Mouse (Mus musculus) spleen, adult 2 months (tissue): Measurements from ENCODE around the gene Ctnnd2.

Experiments
- CTCF ChIP-seq: fragments of 200-500 bp; IDR thresholded peaks from 2 replicates; pipeline ENCODE4 v1.5.1; 2011; ENCODE audit warnings: mild to moderate bottlenecking, inconsistent platforms; ENCODE audit not compliant: insufficient read depth, insufficient read length, insufficient replicate concordance; ENCODE audit errors: extremely low read depth
- POLR2A ChIP-seq: fragments of 200-500 bp; IDR thresholded peaks from 2 replicates; pipeline ENCODE4 v1.6.1; 2011; ENCODE audit warnings: low read depth, low read length, inconsistent platforms

DNA sequence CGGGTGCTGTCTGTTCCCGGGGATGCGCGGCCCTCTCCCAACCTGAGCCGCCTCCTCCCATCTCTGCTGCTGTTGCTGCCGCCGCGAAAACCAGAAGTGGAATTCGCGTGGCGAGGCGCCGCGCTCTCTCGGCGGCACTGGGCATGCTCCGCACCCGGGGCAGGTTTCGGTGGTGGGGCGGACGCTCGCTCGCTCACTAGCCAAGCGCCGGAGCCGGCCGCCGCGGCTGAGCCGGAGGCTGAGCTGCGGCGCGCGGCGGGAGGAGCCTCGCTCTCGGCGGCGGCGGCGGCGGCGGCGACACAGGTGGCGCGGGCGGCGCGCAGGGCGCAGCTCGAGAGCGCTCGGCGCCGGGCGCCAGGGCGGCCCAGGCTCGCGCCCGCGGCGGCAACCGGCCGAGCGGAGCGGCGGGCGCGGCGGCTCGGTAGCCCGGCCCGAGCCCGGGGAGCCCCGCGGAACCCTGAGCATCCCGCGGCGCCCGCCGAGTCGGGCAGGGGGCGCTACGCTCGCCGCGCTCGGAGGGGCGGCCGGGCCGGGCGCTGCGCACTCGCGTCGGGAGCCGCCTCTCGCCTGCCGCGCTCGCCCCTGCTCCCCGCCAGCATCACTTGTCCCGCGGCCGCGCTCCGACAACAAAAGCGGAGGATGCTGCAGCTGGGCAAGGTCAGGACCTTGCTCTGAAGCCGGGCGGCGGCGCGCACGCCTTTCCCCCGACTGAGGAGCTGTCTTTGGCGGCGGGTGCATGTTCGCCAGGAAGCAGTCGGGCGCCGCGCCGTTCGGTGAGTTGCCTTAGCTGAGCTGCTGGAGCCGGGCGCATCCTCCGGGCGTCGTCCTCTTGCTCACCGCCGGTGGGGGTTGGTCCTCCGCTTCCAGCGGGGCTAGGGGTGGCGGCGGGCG is at the start of gene Ctnnd2:
- TF ChIP-seq CTCF (no peak), POLR2A (no peak)
